Mouse (Mus musculus): ENCODE results near the gene Tardbp.

DNA sequence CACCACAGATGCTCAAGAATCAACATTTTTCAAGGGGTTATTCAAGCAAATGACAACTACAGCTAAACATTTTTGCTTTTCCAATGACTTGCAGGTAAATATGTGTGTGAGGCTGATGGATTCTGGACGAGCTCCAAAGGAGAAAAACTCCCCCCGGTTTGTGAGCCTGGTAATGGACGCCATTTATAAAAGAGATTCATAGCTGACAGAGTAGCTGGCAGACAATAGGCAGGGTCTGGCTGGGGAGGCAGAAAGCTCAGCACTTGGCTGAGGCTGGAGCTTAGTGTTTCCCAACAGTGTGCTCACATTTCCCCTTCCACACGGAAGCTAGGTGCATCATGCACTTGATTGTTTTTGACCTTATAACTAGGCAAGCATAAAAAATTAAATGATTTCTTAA lies 14.3 kb downstream of the Tardbp start:
- TF ChIP-seq CTCF (IDR thresholded peaks at IDR 0.05; ENCODE audit: borderline replicate concordance, extremely low read depth, insufficient read depth, insufficient read length) (no peak), POLR2A (IDR thresholded peaks at IDR 0.05; ENCODE audit: borderline replicate concordance, extremely low read depth, insufficient read depth, insufficient read length, poor library complexity, severe bottlenecking) (no peak)

All from brain, embryonic 14.5 days (tissue).